Mouse (Mus musculus) small intestine, adult 2 months (tissue): ENCODE measurements at regions not wholly inside any gene's neighbourhood (a gene's known extent, or its start where the extent isn't known, plus 50 kb on each side); places are given as distances from the start of the nearest gene placed in this dataset.

ENCODE experiments used
- CTCF ChIP-seq: fragments of 200-500 bp; IDR thresholded peaks from 2 replicates; pipeline ENCODE4 v1.5.1; 2012; ENCODE audit warnings: low read depth, mild to moderate bottlenecking, control low read depth, inconsistent platforms, low read length, moderate library complexity, mixed read lengths; ENCODE audit not compliant: insufficient replicate concordance, insufficient read length; ENCODE audit errors: extremely low read depth
- POLR2A ChIP-seq: fragments of 200-500 bp; IDR thresholded peaks from 2 replicates; pipeline ENCODE4 v1.6.1; 2012; ENCODE audit warnings: low read depth, mild to moderate bottlenecking, control low read depth, inconsistent platforms, low read length, moderate library complexity

GRCm38 (mm10) chr10:117433547-117434292 is 53.9 kb upstream of the Cpsf6 start:
- TF ChIP-seq POLR2A, result no peak
- no peak for TF ChIP-seq CTCF
